Mouse (Mus musculus): ENCODE measurements at regions not wholly inside any gene's neighbourhood (a gene's known extent, or its start where the extent isn't known, plus 50 kb on each side); places are given as distances from the start of the nearest gene placed in this dataset.

DNA sequence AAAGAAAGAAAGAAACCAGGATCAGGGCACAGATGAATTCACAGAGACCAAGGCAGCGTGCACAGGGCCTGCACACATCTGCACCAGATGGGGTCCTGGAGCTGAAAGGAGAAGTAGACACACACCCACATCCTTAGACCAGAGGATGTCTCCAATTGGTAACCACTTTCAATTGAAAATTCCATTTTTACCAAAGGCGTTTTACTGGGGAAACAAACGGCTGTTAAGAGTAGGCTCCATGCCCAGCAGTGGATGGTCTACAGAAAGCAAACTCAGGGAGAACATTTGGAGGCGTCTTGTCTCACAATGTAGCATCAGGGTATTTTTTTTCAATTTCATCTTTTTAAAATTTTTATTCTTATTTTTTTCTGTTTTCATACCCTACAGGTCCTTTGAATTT, 157.6 kb downstream of the Npr3 start:
- TF ChIP-seq CTCF (IDR thresholded peaks at IDR 0.05; ENCODE audit: low read depth) (no peak), EP300 (optimal IDR thresholded peaks at IDR 0.05) (no peak)

Data from stomach, postnatal 0 days (tissue).